Mouse (Mus musculus) layer of hippocampus, postnatal 25 days (tissue): ENCODE data around the gene Btbd35f23. TPM values are rescaled to one million over a fixed set of nuclear protein-coding genes. Genes with fewer than 3 reads are reported as not detected.
"Not testable (repeated sequence)": the region's sequence is repeated elsewhere in the genome, so short reads cannot be mapped to it uniquely, and the experiment has no call there.

Experiments
- DNase-seq, 2 experiments: peaks; one replicate each; pipeline ENCODE4 v3.0.0; 2022; ENCODE audit warnings: mixed read lengths in 2 of 2, low spot score in 1 of 2; ENCODE audit errors: extremely low spot score in 1 of 2
- total RNA-seq, 2 experiments: library from RNA; stranded (reverse); gene quantifications; 2 replicates each; pipeline ENCODE4 v1.2.3; 2021

Btbd35f23 gene
- total RNA-seq = not detected

GRCm38 (mm10) chrX:3076575-3076974, at the start of gene Btbd35f23:
Gene Btbd35f23 (plus strand): TSS chrX:3076875.
- not testable (repeated sequence) for DNase-seq

Other genes starting within 250 kb of the Btbd35f23 start
- not detected for gene Btbd35f24, start 119.0 kb downstream of the Btbd35f23 start, total RNA-seq